Mouse (Mus musculus): ENCODE measurements around the gene Qrfpr.

DNA sequence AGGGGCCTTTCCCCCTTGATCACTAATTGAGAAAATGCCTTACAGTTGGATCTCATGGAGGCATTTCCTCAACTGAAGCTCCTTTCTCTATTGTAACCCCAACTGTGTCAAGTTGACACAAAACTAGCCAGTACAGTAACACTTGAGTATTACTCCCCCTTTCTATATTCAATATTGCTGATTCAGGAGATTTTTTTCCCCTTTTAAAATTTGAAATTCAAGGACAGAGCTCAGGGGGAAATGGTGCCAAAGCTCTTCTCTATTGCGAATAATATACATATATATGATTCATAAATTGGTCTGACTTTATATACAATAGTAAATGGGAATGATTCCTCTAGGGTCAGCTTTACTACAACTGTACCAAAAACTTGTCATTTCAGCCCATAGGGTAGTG is 71.6 kb downstream of the Qrfpr start:
- TF ChIP-seq POLR2A (IDR thresholded peaks at IDR 0.05; ENCODE audit: borderline replicate concordance, low read depth, low read length) (no peak), CTCF (IDR thresholded peaks at IDR 0.05; ENCODE audit: low read depth, low read length) (no peak)

Measured in bone marrow macrophage, adult 2 months (primary cell).